ENCODE assay signal across 8 mouse cellular contexts in genomic region chr13:70794074-70794572, GRCm38 (mm10). TPM values are rescaled to one million over a fixed set of nuclear protein-coding genes. Genes with fewer than 3 reads are reported as not detected.
DNase-seq lines count a peak whose midpoint lies in the region; ATAC-seq lines count a peak whose summit lies in the region.

No protein-coding gene starts in this region.

- H3K9ac ChIP-seq in embryonic facial prominence, embryonic 15.5 days = no peak overlapping the region
- H3K9ac ChIP-seq in stomach, embryonic 16.5 days (ENCODE audit: low read length) = no peak overlapping the region

- H3K36me3 ChIP-seq in embryonic facial prominence, embryonic 15.5 days = no peaks in the 10 kb centered on the region
- no peaks in the 10 kb centered on the region for H3K36me3 ChIP-seq in stomach, embryonic 16.5 days (ENCODE audit: control insufficient read depth, insufficient read depth, low read length)

- no peaks in the 10 kb centered on the region for H3K9me3 ChIP-seq in embryonic facial prominence, embryonic 15.5 days (replicated peaks)
- H3K9me3 ChIP-seq in stomach, embryonic 16.5 days (replicated peaks; ENCODE audit: control insufficient read depth, low read length) = no peaks in the 10 kb centered on the region

- H3K27me3 ChIP-seq in embryonic facial prominence, embryonic 15.5 days = no peaks in the 10 kb centered on the region
- H3K27me3 ChIP-seq in stomach, embryonic 16.5 days (ENCODE audit: control insufficient read depth, insufficient read depth, low read length) = no peaks in the 10 kb centered on the region

- H3K4me1 ChIP-seq in embryonic facial prominence, embryonic 15.5 days = 0 out of 2 replicates have a peak, but pooled peaks cover 9% of the 10 kb centered on the region
- no peaks in the 10 kb centered on the region for H3K4me1 ChIP-seq in stomach, embryonic 16.5 days (ENCODE audit: control insufficient read depth, insufficient read depth, low read length)

- H3K27ac ChIP-seq in embryonic facial prominence, embryonic 15.5 days (replicated peaks) = no peak overlapping the region
- H3K27ac ChIP-seq in stomach, embryonic 16.5 days (ENCODE audit: low read length) = peak overlapping the region; percentile 26; the same call in 1 of the 2 replicates

- DNase-seq in right cerebral cortex, adult 18-20 months = peak; percentile 58
- DNase-seq in right cerebral cortex, postnatal 4 days = no peak
- DNase-seq in kidney, postnatal 10 days = peak; percentile 46
- DNase-seq in adrenal gland, adult 8-10 months = no peak
- no peak for DNase-seq in adrenal gland, postnatal 25 days
- no peak for DNase-seq in B cell, adult 2 months

- H3K4me3 ChIP-seq in embryonic facial prominence, embryonic 15.5 days (replicated peaks) = no peak overlapping the region
- no peak overlapping the region for H3K4me3 ChIP-seq in stomach, embryonic 16.5 days (replicated peaks; ENCODE audit: low read length)

- H3K4me2 ChIP-seq in embryonic facial prominence, embryonic 15.5 days (replicated peaks) = no peak overlapping the region
- H3K4me2 ChIP-seq in stomach, embryonic 16.5 days (ENCODE audit: low read depth, low read length) = no peak overlapping the region

- ATAC-seq in embryonic facial prominence, embryonic 15.5 days (ENCODE audit: insufficient number of reproducible peaks, low FRiP score, low TSS enrichment, low read depth) = peak; percentile 65
- peak; percentile 84 for ATAC-seq in stomach, embryonic 16.5 days (ENCODE audit: insufficient read depth, low FRiP score)

- WGBS in embryonic facial prominence, embryonic 15.5 days = 12% methylated on average over 8 of the region's 8 CpGs
- WGBS in stomach, embryonic 16.5 days = 24% methylated on average over 8 of the region's 8 CpGs

RNA-seq across cellular contexts. Expression of gene Adamts16, which starts 47.5 kb away (rescaled TPM):
- polyA plus RNA-seq in embryonic facial prominence, embryonic 15.5 days (2015; fragmentation: Nextera tagmentation; extraction: Ambion mirVana) = 0.81 and 0.83 TPM in 2 replicates
- 2.6 and 3.7 TPM in 2 replicates for polyA plus RNA-seq in stomach, embryonic 16.5 days (2015; fragmentation: Nextera tagmentation; extraction: Ambion mirVana)
- total RNA-seq in adrenal gland, adult 8-10 months (2022) = under 1 TPM in 3 of 4 experiments, not detected in 1; 0.09 to 0.43 (median 0.12) TPM
- total RNA-seq in adrenal gland, postnatal 25 days (2021) = 0.38 and 1.0 TPM in 2 replicates

Comparison
In these comparisons a context has a peak if more than half of its experiments do, and no peak if none do; other contexts are left out.
1. DNase-seq: peak in right cerebral cortex, adult 18-20 months (single experiment) and kidney, postnatal 10 days (single experiment); none in right cerebral cortex, postnatal 4 days (single experiment), adrenal gland, adult 8-10 months (single experiment), adrenal gland, postnatal 25 days (single experiment) and B cell, adult 2 months (0 of 2).